Mouse (Mus musculus) left cerebral cortex, adult 2 months (tissue): ENCODE results near the gene Catsper2. TPM values are rescaled to one million over a fixed set of nuclear protein-coding genes. Genes with fewer than 3 reads are reported as not detected.
"Not testable (repeated sequence)": the region's sequence is repeated elsewhere in the genome, so short reads cannot be mapped to it uniquely, and the experiment has no call there.

ENCODE experiments used
- DNase-seq, 2 experiments: peaks; one replicate each; pipeline ENCODE4 v3.0.0; 2021 to 2022; ENCODE audit warnings: low spot score in 2 of 2, mixed read lengths in 1 of 2; ENCODE audit errors: extremely low spot score in 1 of 2
- H3K27ac ChIP-seq: fragments of 200-600 bp; 2 replicates; pipeline ENCODE4 v1.8.1; 2022
- H3K4me3 ChIP-seq: fragments of 200-600 bp; 2 replicates; pipeline ENCODE4 v1.8.1; 2022
- CTCF ChIP-seq: fragments of 200-600 bp; IDR thresholded peaks from 2 replicates; pipeline ENCODE4 v1.8.1; 2022; ENCODE audit warnings: antibody characterized with exemption, mild to moderate bottlenecking, moderate library complexity
- intact Hi-C: fragments of 180-260 bp; cut with DNase I; formaldehyde crosslinking; loops from one replicate; pipeline ENCODE4 v1.15.1; 2025
- total RNA-seq, 2 experiments: library from RNA; stranded (reverse); gene quantifications; 2 replicates each; pipeline ENCODE4 v1.2.3; 2021

Gene Catsper2
- total RNA-seq, 2 experiments from 2014 or later: 3.6 to 4.2 TPM

GRCm38 (mm10) chr2:121418476-121418875, 4.9 kb upstream of the Catsper2 start:
- no peak overlapping the region for H3K27ac ChIP-seq
- no peak for TF ChIP-seq CTCF
- DNase-seq: no peak
- intact Hi-C loops: no loop called here
- no peak overlapping the region for H3K4me3 ChIP-seq

- no peak overlapping the region for H3K27ac ChIP-seq
- no peak for TF ChIP-seq CTCF
- DNase-seq: no peak
- intact Hi-C loops: no loop called here
- H3K4me3 ChIP-seq: peak overlapping the region; percentile 90
Measured at GRCm38 (mm10) chr2:121416356-121416755, 2.8 kb upstream of the Catsper2 start.

GRCm38 (mm10) chr2:121415591-121415990, 2.0 kb upstream of the Catsper2 start:
- peak overlapping the region; percentile 90 for H3K4me3 ChIP-seq
- TF ChIP-seq CTCF: no peak
- peak overlapping the region; percentile 98; the same call in 1 of the 2 replicates for H3K27ac ChIP-seq
- intact Hi-C loops: no loop called here
- no peak for DNase-seq

GRCm38 (mm10) chr2:121415103-121415502, 1.5 kb upstream of the Catsper2 start:
- TF ChIP-seq CTCF: no peak
- intact Hi-C loops: no loop called here
- DNase-seq: no peak
- Histone ChIP-seq H3K4me3 (peak overlapping the region; percentile 90), H3K27ac (peak overlapping the region; percentile 98; the same call in 1 of the 2 replicates)

- intact Hi-C loops: no loop called here
- no peak for TF ChIP-seq CTCF
- peak overlapping the region; percentile 90 for H3K4me3 ChIP-seq
- DNase-seq: no peak
- peak overlapping the region; percentile 98 for H3K27ac ChIP-seq
Measured at GRCm38 (mm10) chr2:121414139-121414685, 620 bp upstream of the Catsper2 start.

- Histone ChIP-seq H3K27ac (peak overlapping the region; percentile 98), H3K4me3 (peak overlapping the region; percentile 90)
- no peak for TF ChIP-seq CTCF
- DNase-seq: peak in 1 of 2 experiments; percentile 12
- intact Hi-C loops: no loop called here
Measured at GRCm38 (mm10) chr2:121412843-121413386, 677 bp downstream of the Catsper2 start.

- intact Hi-C loops: no loop called here
- H3K4me3 ChIP-seq: no peak overlapping the region
- DNase-seq: no peak
- H3K27ac ChIP-seq: no peak overlapping the region
- peak; percentile 58 for TF ChIP-seq CTCF
Measured at GRCm38 (mm10) chr2:121408160-121408559, 5.4 kb downstream of the Catsper2 start.

GRCm38 (mm10) chr2:121403296-121403695, 10.3 kb downstream of the Catsper2 start:
- intact Hi-C loops: no loop called here
- no peak overlapping the region for H3K27ac ChIP-seq

GRCm38 (mm10) chr2:121396624-121397023, 17.0 kb downstream of the Catsper2 start:
- intact Hi-C loops: loop anchor here (5.0 to 10.0 kb wide), 3 partner anchors 34 to 352 kb away; partner anchors contain the start of genes Tubgcp4 and Zscan29
- peak; percentile 81 to 87 for DNase-seq
- TF ChIP-seq CTCF: peak; percentile 80

More at GRCm38 (mm10) chr2:121403296-121403695, 10.3 kb downstream of the Catsper2 start:
- no peak for TF ChIP-seq CTCF
- DNase-seq: no peak
- no peak overlapping the region for H3K4me3 ChIP-seq

GRCm38 (mm10) chr2:121386961-121387575, 26.5 kb downstream of the Catsper2 start, which contains the start of gene Strc:
Strc (minus strand) TSS chr2:121387168.
- H3K4me3 ChIP-seq, DNase-seq, intact Hi-C loops, H3K27ac ChIP-seq: not testable (repeated sequence)

More at GRCm38 (mm10) chr2:121396624-121397023, 17.0 kb downstream of the Catsper2 start:
- Histone ChIP-seq H3K27ac (no peak overlapping the region), H3K4me3 (no peak overlapping the region)

- Histone ChIP-seq H3K27ac (no peak overlapping the region), H3K4me3 (no peak overlapping the region)
- no peak for DNase-seq
- intact Hi-C loops: no loop called here
- TF ChIP-seq CTCF: no peak
Measured at GRCm38 (mm10) chr2:121374766-121375165, 38.8 kb downstream of the Catsper2 start.

GRCm38 (mm10) chr2:121372266-121372665, 41.3 kb downstream of the Catsper2 start:
- H3K27ac ChIP-seq: no peak overlapping the region
- H3K4me3 ChIP-seq: no peak overlapping the region
- DNase-seq: no peak
- no peak for TF ChIP-seq CTCF
- intact Hi-C loops: no loop called here

GRCm38 (mm10) chr2:121370921-121371320, 42.7 kb downstream of the Catsper2 start:
- Histone ChIP-seq H3K4me3 (no peak overlapping the region), H3K27ac (no peak overlapping the region)
- no peak for DNase-seq
- intact Hi-C loops: no loop called here
- TF ChIP-seq CTCF: no peak
